Mouse (Mus musculus): Measurements from ENCODE around the gene Astn2. TPM values are rescaled to one million over a fixed set of nuclear protein-coding genes. Genes with fewer than 3 reads are reported as not detected.
"Not testable (repeated sequence)": the region's sequence is repeated elsewhere in the genome, so short reads cannot be mapped to it uniquely, and the experiment has no call there.

Astn2 gene
- total RNA-seq, 2 experiments from 2014 or later, result not detected

GRCm38 (mm10) chr4:65701848-65702247, 702.6 kb downstream of the Astn2 start:
- ATAC-seq (replicated peaks; ENCODE audit: low FRiP score, poor library complexity, severe bottlenecking), result no peak

GRCm38 (mm10) chr4:65699743-65700361, 704.6 kb downstream of the Astn2 start:
- ATAC-seq (replicated peaks; ENCODE audit: low FRiP score, poor library complexity, severe bottlenecking), result no peak

GRCm38 (mm10) chr4:65695241-65695640, 709.2 kb downstream of the Astn2 start:
- ATAC-seq (replicated peaks; ENCODE audit: low FRiP score, poor library complexity, severe bottlenecking), result no peak

- no peak for ATAC-seq (replicated peaks; ENCODE audit: low FRiP score, poor library complexity, severe bottlenecking)
Observed at GRCm38 (mm10) chr4:65694011-65694410, 710.4 kb downstream of the Astn2 start.

- ATAC-seq (replicated peaks; ENCODE audit: low FRiP score, poor library complexity, severe bottlenecking), result no peak
Observed at GRCm38 (mm10) chr4:65687006-65687723, 717.2 kb downstream of the Astn2 start.

- no peak for ATAC-seq (replicated peaks; ENCODE audit: low FRiP score, poor library complexity, severe bottlenecking)
Observed at GRCm38 (mm10) chr4:65686258-65687005, 718.0 kb downstream of the Astn2 start.

GRCm38 (mm10) chr4:65684401-65684800, 720.0 kb downstream of the Astn2 start:
- no peak for ATAC-seq (replicated peaks; ENCODE audit: low FRiP score, poor library complexity, severe bottlenecking)

- ATAC-seq (replicated peaks; ENCODE audit: low FRiP score, poor library complexity, severe bottlenecking), result not testable (repeated sequence)
Observed at GRCm38 (mm10) chr4:65679786-65680185, 724.6 kb downstream of the Astn2 start.

- ATAC-seq (replicated peaks; ENCODE audit: low FRiP score, poor library complexity, severe bottlenecking), result no peak
Observed at GRCm38 (mm10) chr4:65678929-65679328, 725.5 kb downstream of the Astn2 start.

GRCm38 (mm10) chr4:65678495-65678894, 725.9 kb downstream of the Astn2 start:
- ATAC-seq (replicated peaks; ENCODE audit: low FRiP score, poor library complexity, severe bottlenecking), result no peak

GRCm38 (mm10) chr4:65674267-65674978, 730.0 kb downstream of the Astn2 start:
- no peak for ATAC-seq (replicated peaks; ENCODE audit: low FRiP score, poor library complexity, severe bottlenecking)

- ATAC-seq (replicated peaks; ENCODE audit: low FRiP score, poor library complexity, severe bottlenecking), result no peak
Observed at GRCm38 (mm10) chr4:65673418-65673933, 730.9 kb downstream of the Astn2 start.

- ATAC-seq (replicated peaks; ENCODE audit: low FRiP score, poor library complexity, severe bottlenecking), result no peak
Observed at GRCm38 (mm10) chr4:65672294-65672693, 732.1 kb downstream of the Astn2 start.

- no peak for ATAC-seq (replicated peaks; ENCODE audit: low FRiP score, poor library complexity, severe bottlenecking)
Observed at GRCm38 (mm10) chr4:65671585-65672184, 732.7 kb downstream of the Astn2 start.

- ATAC-seq (replicated peaks; ENCODE audit: low FRiP score, poor library complexity, severe bottlenecking), result no peak
Observed at GRCm38 (mm10) chr4:65667030-65667610, 737.3 kb downstream of the Astn2 start.

GRCm38 (mm10) chr4:65663176-65663575, 741.2 kb downstream of the Astn2 start:
- no peak for ATAC-seq (replicated peaks; ENCODE audit: low FRiP score, poor library complexity, severe bottlenecking)

- ATAC-seq (replicated peaks; ENCODE audit: low FRiP score, poor library complexity, severe bottlenecking), result no peak
Observed at GRCm38 (mm10) chr4:65654723-65655122, 749.7 kb downstream of the Astn2 start.

GRCm38 (mm10) chr4:65642611-65643010, 761.8 kb downstream of the Astn2 start:
- no peak for ATAC-seq (replicated peaks; ENCODE audit: low FRiP score, poor library complexity, severe bottlenecking)

- ATAC-seq (replicated peaks; ENCODE audit: low FRiP score, poor library complexity, severe bottlenecking), result no peak
Observed at GRCm38 (mm10) chr4:65638231-65638630, 766.2 kb downstream of the Astn2 start.

All from erythroid progenitor cell, adult 5-6 weeks (primary cell).